Mouse (Mus musculus): ENCODE results near the gene Insl3.
"Not testable (repeated sequence)": the region's sequence is repeated elsewhere in the genome, so short reads cannot be mapped to it uniquely, and the experiment has no call there.

Insl3 gene

DNA sequence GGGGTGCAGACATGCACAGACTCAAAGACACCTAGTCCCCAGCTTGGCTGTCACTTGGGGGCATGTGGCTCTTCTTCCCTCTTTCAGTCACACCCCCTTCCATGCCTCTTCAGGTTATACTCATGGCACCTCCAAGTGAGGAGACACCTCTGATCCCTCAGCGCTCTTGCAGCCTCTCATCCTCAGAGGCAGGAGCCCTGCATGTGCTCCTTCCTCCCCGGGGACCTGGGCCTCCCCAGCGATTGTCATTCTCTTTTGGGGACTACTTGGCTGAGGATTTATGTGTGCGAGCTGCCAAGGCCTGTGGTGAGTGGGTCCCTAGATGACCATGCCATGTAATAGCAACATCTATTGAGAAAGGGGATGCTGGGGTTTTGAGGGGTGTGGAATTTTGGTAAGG lies 10.8 kb upstream of the Insl3 start:
- no peak for DNase-seq

DNA sequence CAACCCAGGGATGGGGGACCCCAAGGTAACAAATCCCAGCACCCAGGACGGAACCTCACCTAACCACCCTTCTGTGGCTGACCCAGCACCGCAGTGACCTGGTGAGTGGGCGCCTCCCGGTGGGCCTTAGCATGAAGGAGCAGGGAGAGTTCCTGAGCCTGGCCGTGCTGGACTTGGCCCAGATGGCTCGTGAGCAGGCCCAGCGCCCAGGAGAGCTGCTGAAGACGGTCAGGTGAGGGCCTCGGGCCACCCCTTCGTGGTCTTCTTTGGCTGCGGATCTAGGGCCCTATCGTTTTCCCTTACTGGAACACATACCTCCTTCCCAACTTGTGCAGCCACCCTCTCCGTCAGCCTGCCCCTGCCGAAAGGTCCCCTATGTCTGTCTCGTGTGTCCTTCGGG lies 9.9 kb upstream of the Insl3 start:
- peak; percentile 29 for DNase-seq

DNA sequence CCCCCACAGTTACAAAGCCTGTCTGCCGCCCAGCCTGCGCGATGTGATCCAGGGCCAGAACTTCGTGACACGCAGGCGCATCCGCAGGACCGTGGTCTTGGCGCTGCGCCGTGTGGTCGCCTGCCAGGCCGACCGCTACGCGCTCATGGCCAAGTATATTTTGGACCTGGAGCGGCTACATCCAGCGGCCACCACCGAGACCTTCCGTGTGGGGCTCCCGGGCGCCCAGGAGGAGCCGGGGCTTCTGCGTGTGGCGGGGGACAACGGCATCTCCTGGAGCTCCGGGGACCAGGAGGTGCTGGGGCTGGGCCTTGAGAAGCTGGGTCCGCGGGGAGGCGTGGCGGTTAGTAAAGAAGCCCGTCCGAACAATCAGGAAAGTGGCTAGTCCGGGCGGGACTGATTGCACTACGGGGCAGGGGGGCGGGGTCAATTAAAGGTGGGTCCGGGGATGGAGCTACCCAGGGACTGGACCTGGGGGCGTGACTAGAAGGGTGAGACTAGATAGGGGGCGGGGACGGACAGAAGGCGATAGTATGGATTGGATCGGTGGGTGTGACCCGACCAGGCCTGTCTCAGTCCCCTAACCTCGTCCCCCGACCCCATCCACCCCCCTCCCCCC lies 9.4 kb upstream of the Insl3 start:
- DNase-seq, result peak; percentile 54

DNA sequence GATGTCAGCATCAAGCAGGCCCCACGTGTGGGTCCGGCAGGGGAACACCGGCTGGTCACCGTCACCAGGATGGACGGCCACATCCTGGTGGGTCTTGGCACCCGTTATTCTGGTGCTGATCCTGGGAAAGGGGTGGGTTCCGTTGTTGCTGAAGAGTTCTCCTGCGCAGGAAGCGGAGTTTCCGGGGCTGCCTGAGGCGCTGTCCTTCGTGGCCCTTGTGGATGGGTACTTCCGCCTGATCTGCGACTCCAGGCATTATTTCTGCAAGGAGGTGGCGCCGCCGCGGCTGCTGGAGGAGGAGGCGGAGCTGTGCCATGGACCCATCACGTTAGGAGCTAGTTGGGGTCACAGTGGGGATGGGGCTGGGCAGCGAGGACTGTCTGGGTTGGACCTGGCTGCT lies 8.5 kb upstream of the Insl3 start:
- no peak for DNase-seq

DNA sequence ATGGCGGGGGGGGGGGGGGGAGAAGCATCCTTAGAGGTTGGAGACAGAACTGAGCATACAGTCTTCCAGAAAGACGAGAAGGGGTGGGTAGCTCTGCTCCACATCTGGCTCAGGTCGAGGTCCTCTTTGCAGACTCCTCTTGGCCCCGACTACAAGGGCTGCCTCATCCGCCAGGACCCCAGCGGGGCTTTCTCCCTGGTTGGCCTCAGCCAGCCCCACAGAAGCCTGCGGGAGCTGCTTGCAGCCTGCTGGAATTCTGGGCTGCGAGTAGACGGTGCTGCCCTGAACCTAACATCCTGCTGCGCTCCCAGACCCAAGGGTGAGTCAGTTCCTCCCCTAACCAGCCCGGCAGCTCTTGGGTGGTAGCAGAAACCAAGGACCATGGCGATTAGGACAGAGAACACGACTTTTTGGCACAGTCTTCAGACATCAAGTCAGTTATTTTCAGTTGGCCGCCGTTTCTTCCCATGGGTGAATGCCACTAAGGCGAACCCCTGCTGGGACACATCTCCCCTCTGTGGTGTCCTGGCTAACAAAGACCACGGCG lies 7.6 kb upstream of the Insl3 start:
- DNase-seq, result no peak

GRCm38 (mm10) chr8:71682832-71683231 lies 6.2 kb upstream of the Insl3 start:
- no peak for DNase-seq

DNA sequence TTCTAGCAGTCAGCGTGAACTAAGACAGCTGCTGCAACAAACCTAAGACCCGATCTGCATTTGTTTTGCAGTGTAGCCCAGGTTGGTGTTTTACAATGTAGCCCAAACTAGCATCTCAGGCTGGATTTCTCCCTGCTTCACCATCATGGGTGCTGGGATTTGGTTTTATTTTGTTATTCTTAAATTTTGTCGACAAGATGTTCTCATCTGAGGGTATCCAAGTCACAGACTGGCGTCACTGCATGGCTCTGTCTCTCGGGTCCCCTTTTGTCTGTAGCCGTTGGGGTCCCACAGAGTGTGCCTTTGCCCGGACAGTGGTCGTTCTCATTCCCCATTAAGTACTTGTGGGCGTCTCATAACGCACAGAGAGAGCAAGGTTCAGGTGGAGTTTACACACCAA lies 4.3 kb upstream of the Insl3 start:
- no peak for DNase-seq

DNA sequence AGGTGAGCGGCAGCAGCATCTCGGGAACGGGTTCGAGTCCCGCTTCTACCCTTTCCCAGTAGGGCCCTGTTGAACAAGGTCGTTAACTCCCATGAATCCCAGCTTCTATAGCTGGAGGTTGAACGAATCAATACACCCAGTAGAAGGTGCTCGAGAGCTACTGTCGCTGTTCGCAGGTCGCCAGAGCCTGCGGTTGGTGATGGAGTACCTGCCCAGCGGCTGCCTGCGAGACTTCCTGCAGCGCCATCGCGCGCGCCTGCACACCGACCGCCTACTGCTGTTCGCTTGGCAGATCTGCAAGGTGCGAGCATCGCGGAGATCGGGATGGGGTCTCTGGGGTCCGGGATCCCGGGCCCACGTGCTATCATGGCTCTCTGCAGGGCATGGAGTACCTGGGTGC lies 3.4 kb upstream of the Insl3 start:
- DNase-seq, result no peak

- no peak for DNase-seq
These were observed 2.8 kb upstream of the Insl3 start for GRCm38 (mm10) chr8:71686143-71686734.

DNA sequence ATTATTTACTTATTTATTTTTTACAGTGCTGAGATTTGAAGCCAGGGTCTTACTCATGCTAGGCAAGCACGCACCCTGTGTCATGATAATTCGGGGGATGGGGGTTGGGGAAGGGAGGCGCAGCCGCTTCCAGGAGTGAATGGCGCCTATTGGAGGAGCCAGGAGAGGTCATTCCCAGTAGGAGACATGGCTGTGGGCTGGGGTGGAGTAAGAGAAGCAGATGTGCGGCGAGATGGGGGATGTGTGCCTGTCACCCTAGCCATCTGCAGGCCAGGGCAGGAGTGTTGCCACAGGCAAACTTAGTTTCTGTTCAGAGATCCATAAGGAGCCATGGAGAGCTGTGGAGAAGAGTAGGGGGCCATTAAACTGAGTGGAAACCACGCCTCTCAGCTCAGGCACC lies 1.4 kb upstream of the Insl3 start:
- no peak for DNase-seq

GRCm38 (mm10) chr8:71692509-71692908 lies 3.5 kb downstream of the Insl3 start:
- no peak for DNase-seq

DNA sequence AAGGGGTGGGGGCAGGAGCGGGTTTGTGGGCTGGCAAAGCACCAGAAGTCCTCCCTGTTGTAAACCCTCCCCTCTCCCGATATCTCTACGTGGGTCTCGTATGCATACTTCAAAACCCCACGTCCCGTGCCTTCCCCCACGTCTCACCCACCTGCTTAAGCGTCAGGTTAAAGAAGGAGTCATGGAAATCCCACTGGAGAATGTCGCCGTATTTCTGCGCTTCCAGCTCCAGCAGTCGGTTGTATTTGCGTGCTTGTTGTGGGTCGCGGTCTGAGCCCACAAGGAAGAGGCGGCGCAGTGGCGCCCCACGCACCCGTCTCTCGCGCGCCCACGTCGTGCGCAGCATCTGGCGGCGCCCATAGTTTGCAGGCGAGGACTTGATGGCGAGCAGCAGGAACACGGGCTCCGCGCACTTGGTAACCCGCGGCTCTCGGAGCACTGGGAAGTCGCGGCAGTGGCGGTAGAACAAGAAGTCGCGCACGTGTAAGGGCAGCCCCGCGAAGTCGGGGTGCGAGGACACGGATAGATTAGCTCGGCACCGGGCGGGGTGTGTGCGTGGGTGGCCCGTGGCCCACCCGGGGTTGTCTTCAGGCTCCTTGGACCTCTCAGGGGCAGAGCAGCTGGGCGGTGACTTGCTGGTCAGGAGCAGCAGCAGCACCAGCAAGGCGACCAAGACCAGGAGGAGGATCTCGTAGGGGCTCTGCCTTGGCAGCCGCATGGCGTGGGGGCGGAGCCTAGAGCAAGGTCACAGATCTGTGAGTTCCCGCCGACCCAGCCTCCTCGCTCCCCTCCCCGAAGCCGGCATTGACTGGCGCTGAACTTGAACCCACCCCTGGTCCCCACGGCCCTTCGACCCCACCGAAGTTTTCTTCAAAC lies 4.4 kb downstream of the Insl3 start:
- no peak for DNase-seq

- DNase-seq, result not testable (repeated sequence)
These were observed 6.4 kb downstream of the Insl3 start for GRCm38 (mm10) chr8:71695456-71695855.

- DNase-seq, result no peak
These were observed 11.7 kb downstream of the Insl3 start for GRCm38 (mm10) chr8:71700493-71701269.

DNA sequence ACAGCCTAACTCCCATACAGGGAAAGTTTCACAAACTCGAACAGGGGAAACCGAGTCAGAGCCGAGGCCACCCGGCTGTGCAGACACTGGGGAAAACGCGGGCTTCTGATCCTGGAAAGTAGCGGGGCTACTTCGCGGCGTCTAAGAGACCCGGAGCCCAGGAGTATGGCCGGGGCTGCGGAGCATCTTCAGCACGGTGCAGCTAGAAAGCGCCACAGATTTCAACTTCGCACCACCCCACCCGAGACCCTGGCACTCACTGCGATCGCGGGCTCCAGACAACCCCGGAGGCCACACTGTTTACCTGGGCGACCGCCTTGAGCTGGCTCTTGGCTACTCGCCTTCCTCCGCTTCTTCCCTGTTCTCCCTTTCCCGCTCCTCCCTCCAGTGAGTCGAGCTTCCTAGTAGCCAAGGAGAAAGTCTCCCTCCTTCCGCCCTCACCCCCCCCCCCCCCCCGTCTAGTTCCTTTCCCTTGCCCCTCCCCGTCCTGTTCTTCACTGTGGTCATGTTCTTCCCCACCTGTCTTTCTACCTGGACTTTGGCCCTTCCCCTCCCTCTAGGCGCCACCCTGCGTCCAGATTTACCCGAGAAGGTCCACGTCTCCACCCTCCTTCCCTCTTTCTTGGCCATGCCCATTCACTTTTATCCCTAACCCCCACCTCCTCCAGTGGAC lies 12.5 kb downstream of the Insl3 start, which contains the start of gene B3gnt3:
B3gnt3 (minus strand) TSS at position 376 of the 673 bp plus-strand sequence.
- no peak for DNase-seq

DNA sequence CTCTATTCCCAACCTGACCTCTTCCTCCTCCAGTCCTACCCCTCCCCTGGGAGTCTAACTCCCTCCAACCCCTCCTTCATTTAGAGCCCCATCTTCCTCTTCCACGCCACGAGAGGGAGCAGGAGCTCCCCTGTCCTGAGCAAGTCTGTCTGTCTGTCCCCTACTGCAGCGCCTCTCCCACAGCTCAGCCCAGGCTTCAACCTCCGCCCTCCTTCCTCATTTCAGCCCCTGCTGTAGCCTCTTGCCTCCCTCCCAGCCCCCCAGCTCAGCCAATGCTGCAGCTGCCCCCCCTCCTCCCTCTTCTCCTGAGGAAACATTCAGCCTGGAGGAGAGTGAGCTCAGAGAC lies 13.0 kb downstream of the Insl3 start:
- no peak for DNase-seq

DNA sequence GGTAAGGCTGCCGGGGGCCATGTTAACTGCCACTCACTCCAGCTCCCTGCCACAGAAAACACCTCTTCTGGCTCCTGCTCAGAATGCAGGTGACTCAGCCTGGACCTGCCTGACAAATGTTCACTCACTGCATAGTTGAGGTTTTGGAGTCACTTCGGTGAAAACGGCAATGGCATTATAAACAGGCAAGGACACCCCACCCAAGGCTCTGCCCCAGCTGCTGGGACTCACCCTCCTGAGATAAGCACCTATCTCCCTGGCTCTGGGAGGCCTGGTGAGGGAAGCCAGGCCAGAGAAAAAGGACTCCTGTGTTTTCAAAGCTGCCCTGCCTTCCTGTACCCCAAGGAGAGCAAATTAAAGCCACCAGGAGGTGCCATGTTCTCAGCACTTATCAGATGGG lies 13.9 kb downstream of the Insl3 start:
- no peak for DNase-seq

GRCm38 (mm10) chr8:71703400-71703799 lies 14.4 kb downstream of the Insl3 start:
- DNase-seq, result not testable (repeated sequence)

GRCm38 (mm10) chr8:71707874-71708273 lies 18.9 kb downstream of the Insl3 start:
- DNase-seq, result no peak

DNA sequence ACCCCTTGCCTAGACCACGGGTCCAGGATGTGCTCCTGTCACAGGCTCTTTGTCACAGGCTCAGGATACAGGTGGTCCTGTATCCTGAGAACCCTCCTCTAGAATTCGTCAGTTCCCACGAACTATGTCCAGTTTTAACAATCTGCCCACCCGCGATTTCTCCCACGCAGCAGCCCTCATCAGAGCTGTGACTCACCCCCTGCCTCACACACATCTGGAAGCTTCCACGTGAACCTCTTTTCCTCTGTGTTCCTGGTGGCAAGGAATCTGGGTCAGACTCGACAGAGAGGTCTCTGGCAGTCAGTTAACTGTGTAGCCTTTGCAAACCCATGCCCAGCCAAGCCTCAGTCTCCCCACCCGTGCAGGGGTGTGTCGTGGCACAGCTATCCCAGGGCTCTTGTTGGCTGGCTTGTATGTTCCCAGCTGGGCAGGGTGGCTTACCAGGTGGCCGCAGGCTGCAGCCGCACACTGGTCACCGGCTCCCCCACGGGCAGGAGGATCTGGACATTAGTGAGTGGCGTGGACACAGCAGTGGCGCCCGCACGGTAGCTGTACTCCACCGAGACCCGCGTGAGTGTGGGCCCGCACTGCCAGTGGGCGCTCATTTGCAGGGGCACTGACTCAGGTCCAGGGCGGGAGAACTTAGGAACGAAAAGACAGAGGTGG lies 20.3 kb downstream of the Insl3 start:
- DNase-seq, result no peak

GRCm38 (mm10) chr8:71709800-71710446 lies 20.9 kb downstream of the Insl3 start:
- peak; percentile 97 for DNase-seq
